Mouse (Mus musculus) MEL (cell line): Measurements from ENCODE around the gene Adora3.

Experiments
- CHD2 ChIP-seq: IDR thresholded peaks from 2 replicates; pipeline ENCODE4 v1.6.1; 2011; ENCODE audit warnings: low read length, improper control_type of control experiment
- CTCF ChIP-seq, 3 experiments: IDR thresholded peaks in 2 of 3; conservative IDR thresholded peaks in 1 of 3; 2 replicates each; pipeline ENCODE4 v1.5.1; 2011 to 2012; ENCODE audit warnings: low read length in 3 of 3, low read depth in 2 of 3, mild to moderate bottlenecking in 2 of 3, improper control_type of control experiment in 1 of 3, inconsistent platforms in 1 of 3, mixed read lengths in 1 of 3, moderate library complexity in 1 of 3; ENCODE audit not compliant: control insufficient read depth in 1 of 3, insufficient read depth in 1 of 3, poor library complexity in 1 of 3, severe bottlenecking in 1 of 3
- E2F4 ChIP-seq: IDR thresholded peaks from 2 replicates; pipeline ENCODE4 v1.6.1; 2011; ENCODE audit warnings: low read depth, low read length, improper control_type of control experiment, borderline replicate concordance
- MAX ChIP-seq: IDR thresholded peaks from 2 replicates; pipeline ENCODE4 v1.6.1; 2011; ENCODE audit warnings: low read length, improper control_type of control experiment
- MEF2A ChIP-seq: IDR thresholded peaks from 2 replicates; pipeline ENCODE4 v1.6.1; 2014; ENCODE audit warnings: low read depth, mild to moderate bottlenecking, inconsistent platforms, low read length, improper control_type of control experiment; ENCODE audit not compliant: poor library complexity, insufficient replicate concordance, severe bottlenecking; ENCODE audit errors: extremely low read depth
- POLR2A ChIP-seq, 2 experiments: IDR thresholded peaks; 2 replicates each; pipeline ENCODE4 v1.6.1; 2011 to 2012; ENCODE audit warnings: low read length in 2 of 2, mild to moderate bottlenecking in 2 of 2, control low read depth in 1 of 2, improper control_type of control experiment in 1 of 2, low read depth in 1 of 2, moderate library complexity in 1 of 2; ENCODE audit not compliant: control insufficient read depth in 1 of 2, insufficient read depth in 1 of 2, poor library complexity in 1 of 2
- RAD21 ChIP-seq: IDR thresholded peaks from 2 replicates; pipeline ENCODE4 v1.6.1; 2011; ENCODE audit warnings: mild to moderate bottlenecking, low read depth, low read length, improper control_type of control experiment
- SMC3 ChIP-seq: IDR thresholded peaks from 2 replicates; pipeline ENCODE4 v1.6.1; 2011; ENCODE audit warnings: low read depth, low read length, improper control_type of control experiment
- TAL1 ChIP-seq: IDR thresholded peaks from 2 replicates; pipeline ENCODE4 v1.6.1; 2012; ENCODE audit warnings: mild to moderate bottlenecking, inconsistent platforms, low read length, moderate library complexity, mixed read lengths
- TCF12 ChIP-seq: IDR thresholded peaks from 2 replicates; pipeline ENCODE4 v1.6.1; 2014; ENCODE audit warnings: low read depth, mild to moderate bottlenecking, inconsistent platforms, low read length, improper control_type of control experiment, moderate library complexity
- USF1 ChIP-seq: IDR thresholded peaks from 2 replicates; pipeline ENCODE4 v1.6.1; 2014; ENCODE audit warnings: low read depth, mild to moderate bottlenecking, inconsistent platforms, low read length, improper control_type of control experiment, moderate library complexity
- USF2 ChIP-seq, 2 experiments: IDR thresholded peaks; 2 replicates each; pipeline ENCODE4 v1.6.1; 2011 to 2012; ENCODE audit warnings: improper control_type of control experiment in 2 of 2, low read length in 2 of 2, borderline replicate concordance in 1 of 2, inconsistent platforms in 1 of 2, low read depth in 1 of 2, mild to moderate bottlenecking in 1 of 2; ENCODE audit not compliant: insufficient read depth in 1 of 2
- ZNF384 ChIP-seq: IDR thresholded peaks from 2 replicates; pipeline ENCODE4 v1.6.1; 2012; ENCODE audit warnings: low read depth, mild to moderate bottlenecking, inconsistent platforms, low read length, improper control_type of control experiment

DNA sequence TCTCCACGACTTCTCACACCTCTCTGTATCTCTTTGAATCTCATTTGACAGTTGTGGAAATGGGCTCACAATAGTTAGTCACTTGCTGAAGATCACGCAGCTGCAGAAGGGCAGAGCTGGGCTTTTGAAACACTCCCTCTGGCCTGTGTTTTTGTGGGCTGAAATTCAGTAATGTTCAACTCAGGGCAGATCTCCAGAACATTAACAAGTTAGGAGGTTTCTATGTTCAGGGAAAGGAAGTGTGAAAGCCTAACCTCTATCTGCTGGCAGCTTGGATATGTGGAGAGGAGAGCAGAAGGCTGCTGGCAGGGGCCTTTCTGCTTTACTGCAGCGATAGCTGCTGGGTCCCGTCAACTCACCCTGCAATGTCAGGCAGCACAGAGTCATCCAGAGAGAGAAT lies 19.6 kb downstream of the Adora3 start:
- TF ChIP-seq CTCF (IDR thresholded peaks at IDR 0.05 in 2 of 3, conservative IDR thresholded peaks at IDR 0.05 in 1 of 3; ENCODE audit: control insufficient read depth in 1 of 3, insufficient read depth in 1 of 3, low read depth in 2 of 3, low read length in 3 of 3, poor library complexity in 1 of 3, severe bottlenecking in 1 of 3) (no peak), SMC3 (no peak), E2F4 (no peak), RAD21 (no peak), POLR2A (IDR thresholded peaks at IDR 0.05; ENCODE audit: control insufficient read depth in 1 of 2, insufficient read depth in 1 of 2, low read depth in 1 of 2, low read length in 2 of 2, poor library complexity in 1 of 2) (no peak), USF2 (IDR thresholded peaks at IDR 0.05; ENCODE audit: borderline replicate concordance in 1 of 2, insufficient read depth in 1 of 2, low read depth in 1 of 2, low read length in 2 of 2) (no peak), MAX (no peak), USF1 (no peak), CHD2 (no peak), TCF12 (no peak), MEF2A (no peak), ZNF384 (no peak), TAL1 (no peak)
